Mouse (Mus musculus): ENCODE results near the gene Serf2.
"Not testable (repeated sequence)": the region's sequence is repeated elsewhere in the genome, so short reads cannot be mapped to it uniquely, and the experiment has no call there.

The Serf2 gene

GRCm38 (mm10) chr2:121448136-121448535, 859 bp upstream of the Serf2 start:
- peak; percentile 60 to 77 for DNase-seq

GRCm38 (mm10) chr2:121449545-121450011, 583 bp downstream of the Serf2 start:
- DNase-seq = peak in 1 of 2 experiments; percentile 26

- peak in 1 of 2 experiments; percentile 70 for DNase-seq
Observed at GRCm38 (mm10) chr2:121450093-121450492, 1.1 kb downstream of the Serf2 start.

- peak in 1 of 2 experiments; percentile 57 for DNase-seq
Observed at GRCm38 (mm10) chr2:121452361-121452760, 3.4 kb downstream of the Serf2 start.

- no peak for DNase-seq
Observed at GRCm38 (mm10) chr2:121452990-121453389, 4.0 kb downstream of the Serf2 start, which contains the start of gene Hypk. Gene Hypk (plus strand): TSS chr2:121453290.

- no peak for DNase-seq
Observed at GRCm38 (mm10) chr2:121453917-121454316, 4.9 kb downstream of the Serf2 start.

GRCm38 (mm10) chr2:121455534-121455933, 6.5 kb downstream of the Serf2 start:
- DNase-seq = no peak

- DNase-seq = peak; percentile 86 to 94
Observed at GRCm38 (mm10) chr2:121456692-121457642, 8.0 kb downstream of the Serf2 start, which contains the start of gene Serinc4. Gene Serinc4 (minus strand): TSS chr2:121456781.

- DNase-seq = no peak
Observed at GRCm38 (mm10) chr2:121460071-121460470, 11.1 kb downstream of the Serf2 start.

- DNase-seq = not testable (repeated sequence)
Observed at GRCm38 (mm10) chr2:121468982-121469381, 20.0 kb downstream of the Serf2 start.

- not testable (repeated sequence) for DNase-seq
Observed at GRCm38 (mm10) chr2:121472783-121473182, 23.8 kb downstream of the Serf2 start.

- DNase-seq = peak; percentile 85 to 91
Observed at GRCm38 (mm10) chr2:121473301-121474179, 24.5 kb downstream of the Serf2 start, which contains the start of gene Mfap1b. Gene Mfap1b (minus strand): TSS chr2:121474067.

- DNase-seq = no peak
Observed at GRCm38 (mm10) chr2:121474180-121474535, 25.2 kb downstream of the Serf2 start.

- DNase-seq = not testable (repeated sequence)
Observed at GRCm38 (mm10) chr2:121475306-121475705, 26.3 kb downstream of the Serf2 start.

GRCm38 (mm10) chr2:121477491-121478266, 28.7 kb downstream of the Serf2 start:
- no peak for DNase-seq

- peak; percentile 40 for DNase-seq
Observed at GRCm38 (mm10) chr2:121480498-121480897, 31.5 kb downstream of the Serf2 start.

GRCm38 (mm10) chr2:121480916-121481315, 31.9 kb downstream of the Serf2 start:
- DNase-seq = not testable (repeated sequence)

- DNase-seq = no peak
Observed at GRCm38 (mm10) chr2:121483576-121483975, 34.6 kb downstream of the Serf2 start.

GRCm38 (mm10) chr2:121484403-121484802, 35.4 kb downstream of the Serf2 start:
- DNase-seq = not testable (repeated sequence)

- DNase-seq = not testable (repeated sequence)
Observed at GRCm38 (mm10) chr2:121501550-121501949, 52.6 kb downstream of the Serf2 start.

GRCm38 (mm10) chr2:121505942-121506882, 57.2 kb downstream of the Serf2 start, which contains the start of the genes Mfap1a and Wdr76:
Gene Mfap1a (minus strand): TSS chr2:121506665.
Gene Wdr76 (plus strand): TSS chr2:121506723.
- peak; percentile 88 to 93 for DNase-seq

Measured in kidney, postnatal 25 days (tissue).